Mouse (Mus musculus): ENCODE data around the gene Tacc2. TPM values are rescaled to one million over a fixed set of nuclear protein-coding genes. Genes with fewer than 3 reads are reported as not detected.

Tacc2 gene
- total and polyA plus RNA-seq, 3 experiments = 3.5 to 21.5 TPM; not detected in 1

DNA sequence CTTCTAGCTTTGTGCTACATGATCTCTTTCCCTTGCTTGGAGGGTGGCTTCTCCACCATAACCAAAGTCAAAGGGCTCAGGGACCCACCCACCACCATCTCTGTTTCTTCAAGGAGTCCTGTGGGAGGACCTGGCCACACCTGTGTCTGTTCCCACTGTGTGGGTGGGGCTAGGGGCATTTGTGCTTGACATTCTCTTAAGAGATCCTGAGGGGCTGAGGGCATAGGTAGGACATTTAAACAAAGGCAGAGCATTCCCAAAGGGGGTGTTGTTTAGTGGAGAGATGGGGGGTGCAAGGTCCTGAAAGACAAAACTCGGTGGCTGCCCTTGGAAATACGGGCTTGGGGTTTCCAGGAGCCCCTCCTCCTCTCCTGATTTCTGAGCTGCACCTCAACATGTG lies 23.3 kb downstream of the Tacc2 start:
- no peak for DNase-seq (ENCODE audit: low read depth, low spot score)
- Histone ChIP-seq H3K27ac (ENCODE audit: control insufficient read depth, low read depth, low read length) (no peak overlapping the region), H3K79me2 (ENCODE audit: control insufficient read depth, insufficient read depth, low read length, poor library complexity) (no peaks in the 10 kb centered on the region), H3K27me3 (ENCODE audit: control insufficient read depth in 1 of 2, insufficient read depth in 2 of 2, low read length in 2 of 2) (no peaks in the 10 kb centered on the region), H3K9ac (ENCODE audit: control insufficient read depth, low read depth, low read length, poor library complexity, severe bottlenecking) (no peak overlapping the region), H3K9me3 (replicated peaks; ENCODE audit: insufficient read depth, low read length) (no peaks in the 10 kb centered on the region), H3K4me1 (ENCODE audit: control insufficient read depth in 1 of 2, insufficient read depth in 2 of 2, low read length in 2 of 2) (peaks cover 0 to 3% of the 10 kb centered on the region in 2 experiments; a peak in 1 of 4 replicates), H3K4me3 (ENCODE audit: control insufficient read depth in 1 of 2, insufficient read depth in 1 of 2, low read depth in 2 of 2, low read length in 2 of 2) (no peak overlapping the region), H3K36me3 (ENCODE audit: control insufficient read depth in 1 of 2, insufficient read depth in 2 of 2, low read length in 2 of 2) (no peaks in the 10 kb centered on the region)
- TF ChIP-seq POLR2A (IDR thresholded peaks at IDR 0.05; ENCODE audit: control insufficient read depth in 1 of 2, insufficient read depth in 1 of 2, low read depth in 1 of 2, low read length in 2 of 2, poor library complexity in 1 of 2) (no peak), TAL1 (IDR thresholded peaks at IDR 0.05; ENCODE audit: low read length) (no peak), CTCF (IDR thresholded peaks at IDR 0.05 in 2 of 3, conservative IDR thresholded peaks at IDR 0.05 in 1 of 3; ENCODE audit: control insufficient read depth in 1 of 3, insufficient read depth in 1 of 3, low read depth in 2 of 3, low read length in 3 of 3, poor library complexity in 1 of 3, severe bottlenecking in 1 of 3) (no peak), BHLHE40 (IDR thresholded peaks at IDR 0.05; ENCODE audit: borderline replicate concordance, low read depth, low read length) (no peak), JUND (IDR thresholded peaks at IDR 0.05; ENCODE audit: low read depth, low read length) (no peak), ZNF384 (IDR thresholded peaks at IDR 0.05; ENCODE audit: low read depth, low read length) (no peak), USF2 (IDR thresholded peaks at IDR 0.05; ENCODE audit: borderline replicate concordance in 1 of 2, insufficient read depth in 1 of 2, low read depth in 1 of 2, low read length in 2 of 2) (no peak), UBTF (IDR thresholded peaks at IDR 0.05; ENCODE audit: borderline replicate concordance, insufficient read depth, low read depth, low read length) (no peak), ETS1 (IDR thresholded peaks at IDR 0.05; ENCODE audit: low read depth, low read length) (no peak), E2F4 (IDR thresholded peaks at IDR 0.05; ENCODE audit: borderline replicate concordance, low read depth, low read length) (no peak), MAX (IDR thresholded peaks at IDR 0.05; ENCODE audit: low read length) (no peak), MYC (IDR thresholded peaks at IDR 0.05; ENCODE audit: low read depth, low read length) (no peak), MEF2A (IDR thresholded peaks at IDR 0.05; ENCODE audit: extremely low read depth, insufficient replicate concordance, low read depth, low read length, poor library complexity, severe bottlenecking) (no peak), POLR2AphosphoS2 (IDR thresholded peaks at IDR 0.05; ENCODE audit: low read length) (no peak), EP300 (IDR thresholded peaks at IDR 0.05; ENCODE audit: low read depth in 1 of 2, low read length in 2 of 2) (no peak), TCF12 (IDR thresholded peaks at IDR 0.05; ENCODE audit: low read depth, low read length) (no peak)

GRCm38 (mm10) chr7:130602804-130603203 lies 25.6 kb downstream of the Tacc2 start:
- no peak overlapping the region for H3K9ac ChIP-seq (ENCODE audit: control insufficient read depth, low read depth, low read length, poor library complexity, severe bottlenecking)
- H3K79me2 ChIP-seq (ENCODE audit: control insufficient read depth, insufficient read depth, low read length, poor library complexity) = no peaks in the 10 kb centered on the region
- no peak overlapping the region for H3K27ac ChIP-seq (ENCODE audit: control insufficient read depth, low read depth, low read length)
- H3K27me3 ChIP-seq (ENCODE audit: control insufficient read depth in 1 of 2, insufficient read depth in 2 of 2, low read length in 2 of 2) = no peaks in the 10 kb centered on the region; a peak in 1 of 4 replicates
- no peak for DNase-seq (ENCODE audit: low read depth, low spot score)
- no peaks in the 10 kb centered on the region for H3K4me1 ChIP-seq (ENCODE audit: control insufficient read depth in 1 of 2, insufficient read depth in 2 of 2, low read length in 2 of 2)
- H3K9me3 ChIP-seq (replicated peaks; ENCODE audit: insufficient read depth, low read length) = no peaks in the 10 kb centered on the region
- TF ChIP-seq USF1 (IDR thresholded peaks at IDR 0.05; ENCODE audit: low read depth, low read length) (no peak), MAZ (IDR thresholded peaks at IDR 0.05; ENCODE audit: low read depth, low read length) (no peak), POLR2AphosphoS5 (IDR thresholded peaks at IDR 0.05; ENCODE audit: borderline replicate concordance, low read depth, low read length) (no peak), GABPA (IDR thresholded peaks at IDR 0.05; ENCODE audit: low read depth, low read length) (no peak), NELFE (IDR thresholded peaks at IDR 0.05; ENCODE audit: low read depth, low read length) (no peak), SMC3 (IDR thresholded peaks at IDR 0.05; ENCODE audit: low read depth, low read length) (no peak), MAFK (IDR thresholded peaks at IDR 0.05; ENCODE audit: borderline replicate concordance, low read depth, low read length) (no peak), CHD2 (IDR thresholded peaks at IDR 0.05; ENCODE audit: low read length) (no peak), ZNF384 (IDR thresholded peaks at IDR 0.05; ENCODE audit: low read depth, low read length) (no peak), TCF12 (IDR thresholded peaks at IDR 0.05; ENCODE audit: low read depth, low read length) (no peak), TBP (IDR thresholded peaks at IDR 0.05; ENCODE audit: low read depth, low read length) (no peak), MYB (IDR thresholded peaks at IDR 0.05; ENCODE audit: low read depth, low read length) (no peak), SIN3A (IDR thresholded peaks at IDR 0.05; ENCODE audit: low read length) (no peak), MEF2A (IDR thresholded peaks at IDR 0.05; ENCODE audit: extremely low read depth, insufficient replicate concordance, low read depth, low read length, poor library complexity, severe bottlenecking) (no peak)
- H3K4me3 ChIP-seq (ENCODE audit: control insufficient read depth in 1 of 2, insufficient read depth in 1 of 2, low read depth in 2 of 2, low read length in 2 of 2) = no peak overlapping the region
- no peaks in the 10 kb centered on the region for H3K36me3 ChIP-seq (ENCODE audit: control insufficient read depth in 1 of 2, insufficient read depth in 2 of 2, low read length in 2 of 2)
